Mouse (Mus musculus) small intestine, adult 2 months (tissue): ENCODE results near the gene Hs2st1.

Source experiments
- CTCF ChIP-seq: fragments of 200-500 bp; IDR thresholded peaks from 2 replicates; pipeline ENCODE4 v1.5.1; 2012; ENCODE audit warnings: low read depth, mild to moderate bottlenecking, control low read depth, inconsistent platforms, low read length, moderate library complexity, mixed read lengths; ENCODE audit not compliant: insufficient replicate concordance, insufficient read length; ENCODE audit errors: extremely low read depth
- POLR2A ChIP-seq: fragments of 200-500 bp; IDR thresholded peaks from 2 replicates; pipeline ENCODE4 v1.6.1; 2012; ENCODE audit warnings: low read depth, mild to moderate bottlenecking, control low read depth, inconsistent platforms, low read length, moderate library complexity

GRCm38 (mm10) chr3:144405331-144405730, 164.7 kb downstream of the Hs2st1 start:
- TF ChIP-seq POLR2A (no peak), CTCF (no peak)
